Mouse (Mus musculus): Measurements from ENCODE around the gene Flt4.

DNA sequence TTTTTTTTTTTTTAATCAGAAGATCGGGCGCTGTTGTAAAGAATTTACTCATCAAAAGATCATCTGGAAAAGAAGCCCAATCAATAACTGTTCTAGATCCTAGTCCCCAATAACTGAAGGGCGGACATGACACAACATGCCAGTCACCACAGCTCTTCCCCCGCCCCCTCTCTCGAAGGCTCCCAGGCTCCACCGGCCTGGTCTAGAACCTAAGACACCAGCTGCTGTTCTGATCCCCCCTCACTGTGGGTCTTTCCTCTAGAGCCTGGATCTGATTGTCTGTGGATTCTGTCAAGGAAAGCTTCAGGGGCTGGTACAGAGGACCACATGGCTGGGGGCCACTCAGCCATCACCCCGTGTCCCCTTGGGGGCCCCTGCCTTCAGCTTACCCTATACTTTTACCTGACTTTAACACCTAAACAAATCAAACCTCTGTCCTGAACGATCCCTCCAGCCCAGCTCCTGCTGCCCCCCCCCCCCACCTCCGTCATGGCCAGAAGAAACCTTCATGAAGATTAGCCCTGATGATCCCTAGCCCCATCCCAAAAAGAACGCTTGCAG, 42.8 kb downstream of the Flt4 start:
- TF ChIP-seq CTCF (IDR thresholded peaks at IDR 0.05; ENCODE audit: low read depth, low read length) (no peak), POLR2A (IDR thresholded peaks at IDR 0.05; ENCODE audit: insufficient read depth, low read length) (no peak), EP300 (IDR thresholded peaks at IDR 0.05; ENCODE audit: insufficient read depth, low read depth, low read length) (no peak)

Measured in ES-Bruce4 (cell line).